Mouse (Mus musculus): ENCODE results near the gene Actr6.

Actr6 gene

GRCm38 (mm10) chr10:89732001-89732794 is at the start of gene Actr6:
Gene Actr6, minus strand, starts transcription at chr10:89732295.
- DNase-seq (ENCODE audit: low read depth, low spot score) = peak; percentile 89

- DNase-seq (ENCODE audit: low read depth, low spot score) = no peak
These were observed 43.9 kb upstream of the Actr6 start for GRCm38 (mm10) chr10:89776029-89776428.

- no peak for DNase-seq (ENCODE audit: low read depth, low spot score)
These were observed 39.8 kb upstream of the Actr6 start for GRCm38 (mm10) chr10:89771894-89772293.

- no peak for DNase-seq (ENCODE audit: low read depth, low spot score)
These were observed 37.0 kb upstream of the Actr6 start for GRCm38 (mm10) chr10:89769096-89769495.

- DNase-seq (ENCODE audit: low read depth, low spot score) = no peak
These were observed 36.4 kb upstream of the Actr6 start for GRCm38 (mm10) chr10:89768352-89769020.

GRCm38 (mm10) chr10:89765790-89766714 is 34.0 kb upstream of the Actr6 start:
- no peak for DNase-seq (ENCODE audit: low read depth, low spot score)

GRCm38 (mm10) chr10:89764457-89765121 is 32.5 kb upstream of the Actr6 start:
- DNase-seq (ENCODE audit: low read depth, low spot score) = no peak

GRCm38 (mm10) chr10:89760772-89761171 is 28.7 kb upstream of the Actr6 start:
- DNase-seq (ENCODE audit: low read depth, low spot score) = no peak

- no peak for DNase-seq (ENCODE audit: low read depth, low spot score)
These were observed 23.1 kb upstream of the Actr6 start for GRCm38 (mm10) chr10:89755231-89755630.

- DNase-seq (ENCODE audit: low read depth, low spot score) = no peak
These were observed 19.0 kb upstream of the Actr6 start for GRCm38 (mm10) chr10:89751069-89751468.

GRCm38 (mm10) chr10:89748619-89749018 is 16.5 kb upstream of the Actr6 start:
- DNase-seq (ENCODE audit: low read depth, low spot score) = no peak

GRCm38 (mm10) chr10:89747911-89748310 is 15.8 kb upstream of the Actr6 start:
- DNase-seq (ENCODE audit: low read depth, low spot score) = no peak

GRCm38 (mm10) chr10:89747221-89747905 is 15.3 kb upstream of the Actr6 start:
- no peak for DNase-seq (ENCODE audit: low read depth, low spot score)

- DNase-seq (ENCODE audit: low read depth, low spot score) = no peak
These were observed 14.5 kb upstream of the Actr6 start for GRCm38 (mm10) chr10:89746581-89746980.

- DNase-seq (ENCODE audit: low read depth, low spot score) = no peak
These were observed 13.5 kb upstream of the Actr6 start for GRCm38 (mm10) chr10:89745666-89746020.

- peak; percentile 91 for DNase-seq (ENCODE audit: low read depth, low spot score)
These were observed 13.0 kb upstream of the Actr6 start, which contains the start of gene Uhrf1bp1l for GRCm38 (mm10) chr10:89744871-89745665. Gene Uhrf1bp1l, plus strand, starts transcription at chr10:89744991.

GRCm38 (mm10) chr10:89744341-89744740 is 12.2 kb upstream of the Actr6 start:
- DNase-seq (ENCODE audit: low read depth, low spot score) = no peak

GRCm38 (mm10) chr10:89743266-89743665 is 11.2 kb upstream of the Actr6 start:
- DNase-seq (ENCODE audit: low read depth, low spot score) = no peak

GRCm38 (mm10) chr10:89740995-89741394 is 8.9 kb upstream of the Actr6 start:
- DNase-seq (ENCODE audit: low read depth, low spot score) = no peak

GRCm38 (mm10) chr10:89739703-89740102 is 7.6 kb upstream of the Actr6 start:
- DNase-seq (ENCODE audit: low read depth, low spot score) = no peak
